ENCODE assay signal across 8 mouse cellular contexts in the genomic region with DNA sequence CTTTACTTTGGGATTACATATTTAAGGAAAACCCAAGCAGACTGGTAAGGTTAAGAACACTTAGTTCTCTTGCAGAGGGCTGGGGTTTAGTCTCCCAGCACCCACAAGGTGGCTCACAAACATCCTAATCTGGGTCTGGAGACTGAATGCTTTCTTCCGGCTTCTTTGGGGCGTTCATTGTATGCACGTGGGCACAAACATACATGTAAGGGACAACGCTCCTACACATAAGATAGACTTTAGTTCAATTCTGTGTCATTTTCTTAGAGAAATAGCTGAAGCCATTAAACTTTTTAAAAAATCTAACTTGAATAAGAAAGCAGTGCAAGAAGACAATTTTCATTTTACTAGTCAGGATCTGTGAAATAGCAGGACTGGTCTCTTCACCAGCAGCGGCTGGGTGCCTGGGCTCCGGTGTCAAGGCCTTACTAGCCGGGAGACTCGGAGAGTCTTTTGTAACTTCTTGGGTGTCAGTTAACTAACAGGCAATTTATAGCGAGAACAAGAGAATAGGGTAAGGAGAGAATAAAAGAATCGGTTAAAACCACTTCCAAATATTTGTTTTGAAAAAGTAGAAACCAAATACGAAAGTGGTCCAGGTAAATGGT. TPM values are rescaled to one million over a fixed set of nuclear protein-coding genes. Genes with fewer than 3 reads are reported as not detected.
A peak's percentile ranks its signal among the peaks of the same experiment; 100 is the strongest.
DNase-seq lines count a peak whose midpoint lies in the region; ATAC-seq lines count a peak whose summit lies in the region.

No protein-coding gene starts in this region.

- no peaks in the 10 kb centered on the region for H3K27me3 ChIP-seq in erythroblast, embryonic 14.5 days (ENCODE audit: control insufficient read depth)
- no peaks in the 10 kb centered on the region for H3K27me3 ChIP-seq in midbrain, embryonic 11.5 days (ENCODE audit: control insufficient read depth, insufficient read depth, low read length)

- H3K4me3 ChIP-seq in erythroblast, embryonic 14.5 days (replicated peaks), result peak overlapping the region; percentile 85
- H3K4me3 ChIP-seq in midbrain, embryonic 11.5 days (ENCODE audit: low read depth, low read length), result peak overlapping the region; percentile 69

- H3K9me3 ChIP-seq in erythroblast, embryonic 14.5 days (ENCODE audit: control insufficient read depth, low read length), result no peaks in the 10 kb centered on the region
- no peaks in the 10 kb centered on the region for H3K9me3 ChIP-seq in midbrain, embryonic 11.5 days (ENCODE audit: control insufficient read depth, low read length)

- H3K4me1 ChIP-seq in erythroblast, embryonic 14.5 days (ENCODE audit: control insufficient read depth), result peaks cover 38% of the 10 kb centered on the region
- peaks cover 5% of the 10 kb centered on the region; the same call in 1 of the 2 replicates for H3K4me1 ChIP-seq in midbrain, embryonic 11.5 days (ENCODE audit: control insufficient read depth, insufficient read depth, low read length)

- peak overlapping the region; percentile 97 for H3K4me2 ChIP-seq in midbrain, embryonic 11.5 days

- peaks cover 47% of the 10 kb centered on the region for H3K36me3 ChIP-seq in erythroblast, embryonic 14.5 days (ENCODE audit: control insufficient read depth)
- H3K36me3 ChIP-seq in midbrain, embryonic 11.5 days (ENCODE audit: control insufficient read depth, insufficient read depth, low read length), result no peaks in the 10 kb centered on the region

- peak; percentile 83 for DNase-seq in CD4-positive helper T cell, adult 2 months (ENCODE audit: low read depth, low spot score)
- DNase-seq in embryo, embryonic 10.5 days (ENCODE audit: low spot score), result peak; percentile 61
- peak; percentile 86 for DNase-seq in induced T-regulatory cell, adult 2 months (ENCODE audit: low read depth)
- peak; percentile 93 for DNase-seq in midbrain, embryonic 11.5 days (ENCODE audit: low spot score, missing footprints)
- no peak for DNase-seq in urinary bladder, adult 18-20 months (ENCODE audit: low spot score in 2 of 2)

- peak overlapping the region; percentile 89 for H3K9ac ChIP-seq in midbrain, embryonic 11.5 days (ENCODE audit: low read length)

- ATAC-seq in erythroblast, adult 5-6 weeks (replicated peaks; ENCODE audit: low FRiP score, poor library complexity, severe bottlenecking), result no peak
- ATAC-seq in midbrain, embryonic 11.5 days (ENCODE audit: low FRiP score), result no peak
- ATAC-seq in frontal cortex, adult (ENCODE audit: low TSS enrichment), result no peak

- no peak overlapping the region for H3K27ac ChIP-seq in midbrain, embryonic 11.5 days (ENCODE audit: low read depth, low read length)

- WGBS in midbrain, embryonic 11.5 days, result 2% methylated on average over 11 of the region's 11 CpGs

RNA-seq across cellular contexts. Expression of a gene that starts 0.7 kb away (rescaled TPM):
- 25.0 and 27.4 TPM in 2 replicates for polyA plus RNA-seq in erythroblast, embryonic 14.5 days (2012)
- total RNA-seq in erythroblast, adult 5-6 weeks (2015; ENCODE audit: low replicate concordance), result 30.5 and 37.1 TPM in 2 replicates
- total RNA-seq in erythroblast, adult 5-6 weeks (2017; ENCODE audit: low replicate concordance), result 30.8 and 49.3 TPM in 2 replicates
- polyA plus RNA-seq in midbrain, embryonic 11.5 days (2014; fragmentation: Nextera tagmentation; extraction: Ambion mirVana), result 107 and 111 TPM in 2 replicates

RNA-seq across cellular contexts. Expression of a gene that starts 1.2 kb away (rescaled TPM):
- polyA plus RNA-seq in erythroblast, embryonic 14.5 days (2012), result 3.8 and 4.7 TPM in 2 replicates
- 240 and 267 TPM in 2 replicates for total RNA-seq in erythroblast, adult 5-6 weeks (2015; ENCODE audit: low replicate concordance)
- 214 and 284 TPM in 2 replicates for total RNA-seq in erythroblast, adult 5-6 weeks (2017; ENCODE audit: low replicate concordance)
- 144 and 148 TPM in 2 replicates for polyA plus RNA-seq in midbrain, embryonic 11.5 days (2014; fragmentation: Nextera tagmentation; extraction: Ambion mirVana)

RNA-seq across cellular contexts. Expression of a gene that starts 27.3 kb away (rescaled TPM):
- 0.19 and 0.23 TPM in 2 replicates for polyA plus RNA-seq in erythroblast, embryonic 14.5 days (2012)
- total RNA-seq in erythroblast, adult 5-6 weeks (2015; ENCODE audit: low replicate concordance), result 4.2 TPM in 2 replicates
- 9.5 and 12.0 TPM in 2 replicates for total RNA-seq in erythroblast, adult 5-6 weeks (2017; ENCODE audit: low replicate concordance)
- 5.8 and 6.0 TPM in 2 replicates for polyA plus RNA-seq in midbrain, embryonic 11.5 days (2014; fragmentation: Nextera tagmentation; extraction: Ambion mirVana)

RNA-seq across cellular contexts. Expression of a gene that starts 42.5 kb away (rescaled TPM):
- 6.7 and 6.9 TPM in 2 replicates for polyA plus RNA-seq in erythroblast, embryonic 14.5 days (2012)
- total RNA-seq in erythroblast, adult 5-6 weeks (2015; ENCODE audit: low replicate concordance), result 17.3 and 43.0 TPM in 2 replicates
- 44.7 and 97.2 TPM in 2 replicates for total RNA-seq in erythroblast, adult 5-6 weeks (2017; ENCODE audit: low replicate concordance)
- 38.0 and 39.2 TPM in 2 replicates for polyA plus RNA-seq in midbrain, embryonic 11.5 days (2014; fragmentation: Nextera tagmentation; extraction: Ambion mirVana)

RNA-seq across cellular contexts. Expression of a gene that starts 48.5 kb away (rescaled TPM):
- polyA plus RNA-seq in erythroblast, embryonic 14.5 days (2012), result 0.02 TPM in 1 of 2 replicates, not detected in the other
- total RNA-seq in erythroblast, adult 5-6 weeks (2015; ENCODE audit: low replicate concordance), result 20.8 and 23.6 TPM in 2 replicates
- total RNA-seq in erythroblast, adult 5-6 weeks (2017; ENCODE audit: low replicate concordance), result 11.2 and 12.0 TPM in 2 replicates
- polyA plus RNA-seq in midbrain, embryonic 11.5 days (2014; fragmentation: Nextera tagmentation; extraction: Ambion mirVana), result 53.2 and 55.7 TPM in 2 replicates

Comparison
In these comparisons a context has a peak if more than half of its experiments do, and no peak if none do; other contexts are left out.
1. DNase-seq: peak in CD4-positive helper T cell, adult 2 months (single experiment), embryo, embryonic 10.5 days (single experiment), induced T-regulatory cell, adult 2 months (single experiment) and midbrain, embryonic 11.5 days (single experiment); none in urinary bladder, adult 18-20 months (0 of 2).
2. RNA of a gene that starts 1.2 kb away (polyA plus RNA-seq): 144 to 148 TPM in midbrain, embryonic 11.5 days; 3.8 to 4.7 TPM in erythroblast, embryonic 14.5 days; every median in the first group is over 10 times any median in the second.